Mouse (Mus musculus) hindbrain, embryonic 11.5 days (tissue): ENCODE measurements at regions not wholly inside any gene's neighbourhood (a gene's known extent, or its start where the extent isn't known, plus 50 kb on each side); places are given as distances from the start of the nearest gene placed in this dataset.

Experiments used
- ATAC-seq: fragments of 200-750 bp; cut with Nextera tagmentation; 2 replicates; pipeline ENCODE4 v1.8.0; 2017; ENCODE audit warnings: mild to moderate bottlenecking, moderate TSS enrichment, moderate library complexity; ENCODE audit not compliant: low FRiP score
- DNase-seq: peaks from one replicate; pipeline ENCODE4 v3.0.0-alpha.2; 2015; ENCODE audit warnings: low spot score
- H3K27ac ChIP-seq: fragments of 300-500 bp; sonication (generic); 2 replicates; pipeline ENCODE4 v1.5.1; 2014; ENCODE audit warnings: mild to moderate bottlenecking, low read depth, low read length
- H3K27me3 ChIP-seq: fragments of 300-500 bp; sonication (generic); 2 replicates; pipeline ENCODE4 v1.6.1; 2014; ENCODE audit warnings: mild to moderate bottlenecking, low read length, moderate library complexity, mixed read lengths; ENCODE audit not compliant: control insufficient read depth, insufficient read depth
- H3K36me3 ChIP-seq: fragments of 300-500 bp; sonication (generic); 2 replicates; pipeline ENCODE4 v1.6.1; 2014; ENCODE audit warnings: mild to moderate bottlenecking, low read length, moderate library complexity, mixed read lengths; ENCODE audit not compliant: control insufficient read depth, insufficient read depth
- H3K4me1 ChIP-seq: fragments of 300-500 bp; sonication (generic); replicated peaks from 2 replicates; pipeline ENCODE4 v1.6.1; 2014; ENCODE audit warnings: low read length, mixed read lengths; ENCODE audit not compliant: control insufficient read depth, insufficient read depth
- H3K4me2 ChIP-seq: fragments of 300-500 bp; sonication (generic); replicated peaks from 2 replicates; pipeline ENCODE4 v1.6.1; 2014; ENCODE audit warnings: mild to moderate bottlenecking, low read depth, low read length
- H3K4me3 ChIP-seq: fragments of 300-500 bp; sonication (generic); 2 replicates; pipeline ENCODE4 v1.5.1; 2014; ENCODE audit warnings: low read depth, low read length
- H3K9ac ChIP-seq: fragments of 300-500 bp; sonication (generic); 2 replicates; pipeline ENCODE4 v1.6.1; 2014; ENCODE audit warnings: low read depth, low read length
- H3K9me3 ChIP-seq: fragments of 300-500 bp; sonication (generic); 2 replicates; pipeline ENCODE4 v1.6.1; 2016; ENCODE audit warnings: low read length; ENCODE audit not compliant: control insufficient read depth
- WGBS: fragments of 180-500 bp; shearing (Covaris S2); extraction: QIAGEN DNeasy Blood & Tissue Kit; methylation state at CpG from one replicate; pipeline ENCODE4 v1.1.7; 2014; 5-methylcytosine and 5-hydroxymethylcytosine counted together

DNA sequence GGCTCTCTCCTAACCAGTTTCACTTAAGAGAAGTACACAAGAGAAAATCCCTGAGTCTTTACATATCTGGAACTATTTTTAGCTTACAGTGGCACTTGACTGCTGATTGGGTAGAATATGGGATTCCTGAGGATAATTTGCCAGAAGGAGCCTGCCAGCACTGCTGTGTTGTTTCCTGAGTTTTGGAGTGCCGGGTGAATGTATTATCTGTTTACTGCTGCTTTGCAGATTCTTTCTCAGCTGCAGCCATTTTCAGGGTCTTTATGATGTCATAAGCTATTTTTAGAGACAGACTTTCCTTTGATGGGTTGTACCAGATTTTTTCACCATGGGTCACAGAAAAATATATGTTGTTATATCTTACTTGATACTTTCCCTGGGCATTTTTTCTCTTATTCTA, 279.1 kb upstream of the Chrm2 start:
- ATAC-seq (no peak), DNase-seq (no peak)
- Histone ChIP-seq H3K4me1 (no peaks in the 10 kb centered on the region), H3K27ac (no peak overlapping the region), H3K4me2 (no peak overlapping the region), H3K36me3 (no peaks in the 10 kb centered on the region), H3K27me3 (no peaks in the 10 kb centered on the region), H3K9me3 (no peaks in the 10 kb centered on the region), H3K9ac (no peak overlapping the region), H3K4me3 (no peak overlapping the region)
- 81% methylated on average over 1 of the region's 1 CpGs for WGBS

DNA sequence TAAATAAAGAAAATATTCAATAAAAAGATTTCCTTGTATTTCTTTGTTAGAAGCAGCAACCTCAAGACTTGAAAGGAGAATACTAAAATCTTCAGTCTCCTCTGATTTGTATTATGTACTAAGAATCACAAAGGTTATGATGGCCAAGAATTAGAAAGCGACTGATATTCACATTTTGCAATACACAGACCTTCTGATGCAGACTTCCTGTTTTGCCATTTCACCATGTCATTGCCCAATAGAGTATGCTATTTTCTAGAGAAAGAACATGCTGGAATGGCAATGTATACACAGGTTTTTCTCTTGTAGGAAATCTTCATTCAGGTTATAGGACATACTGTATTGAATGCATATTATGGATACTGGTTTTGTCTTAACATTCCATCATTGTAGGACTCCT, 250.7 kb upstream of the Chrm2 start:
- Histone ChIP-seq H3K4me2 (no peak overlapping the region), H3K27me3 (no peaks in the 10 kb centered on the region), H3K4me1 (no peaks in the 10 kb centered on the region), H3K9ac (no peak overlapping the region), H3K36me3 (no peaks in the 10 kb centered on the region), H3K9me3 (no peaks in the 10 kb centered on the region), H3K4me3 (no peak overlapping the region), H3K27ac (no peak overlapping the region)
- DNase-seq (no peak), ATAC-seq (no peak)
- WGBS: 94% methylated on average over 1 of the region's 1 CpGs

GRCm38 (mm10) chr6:36147267-36147666, 240.6 kb upstream of the Chrm2 start:
- Histone ChIP-seq H3K27ac (no peak overlapping the region), H3K4me1 (no peaks in the 10 kb centered on the region), H3K27me3 (no peaks in the 10 kb centered on the region), H3K4me3 (no peak overlapping the region), H3K9ac (no peak overlapping the region), H3K36me3 (no peaks in the 10 kb centered on the region), H3K9me3 (no peaks in the 10 kb centered on the region), H3K4me2 (no peak overlapping the region)
- ATAC-seq (no peak), DNase-seq (no peak)
- WGBS: 73% methylated on average over 1 of the region's 1 CpGs

GRCm38 (mm10) chr6:36174514-36174913, 213.4 kb upstream of the Chrm2 start:
- no peaks in the 10 kb centered on the region for H3K36me3 ChIP-seq
- H3K9ac ChIP-seq: no peak overlapping the region
- ATAC-seq (no peak), DNase-seq (no peak)
- H3K4me3 ChIP-seq: no peak overlapping the region
- no peak overlapping the region for H3K4me2 ChIP-seq
- H3K27ac ChIP-seq: no peak overlapping the region
- no peaks in the 10 kb centered on the region for H3K4me1 ChIP-seq
- no peaks in the 10 kb centered on the region for H3K9me3 ChIP-seq
- no peaks in the 10 kb centered on the region for H3K27me3 ChIP-seq

GRCm38 (mm10) chr6:36175112-36175511, 212.8 kb upstream of the Chrm2 start:
- no peak overlapping the region for H3K27ac ChIP-seq
- WGBS: 85% methylated on average over 3 of the region's 3 CpGs
- no peak for DNase-seq
- no peak overlapping the region for H3K9ac ChIP-seq
- H3K4me1 ChIP-seq: no peaks in the 10 kb centered on the region
- H3K36me3 ChIP-seq: no peaks in the 10 kb centered on the region
- no peak overlapping the region for H3K4me3 ChIP-seq
- H3K27me3 ChIP-seq: no peaks in the 10 kb centered on the region
- no peak for ATAC-seq
- H3K9me3 ChIP-seq: no peaks in the 10 kb centered on the region
- H3K4me2 ChIP-seq: no peak overlapping the region

DNA sequence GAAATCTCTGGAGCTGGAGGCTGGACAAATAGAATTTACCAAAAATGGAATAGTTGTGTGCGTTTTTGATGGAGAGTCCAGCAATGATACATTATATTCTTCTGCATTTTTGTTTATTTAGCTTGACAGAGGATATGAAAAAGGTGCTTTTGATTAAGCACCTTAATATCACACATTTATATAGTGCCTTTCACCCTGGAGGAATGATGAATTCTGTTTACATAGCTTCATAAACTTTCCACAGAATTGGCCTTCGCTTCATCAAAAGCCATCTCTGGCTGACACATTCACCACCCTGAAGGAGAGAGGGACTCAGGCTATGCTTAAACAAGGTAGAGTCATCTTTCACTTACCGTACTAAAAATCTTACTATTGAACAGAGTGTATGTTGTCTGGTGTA, 208.0 kb upstream of the Chrm2 start:
- ATAC-seq: no peak

DNA sequence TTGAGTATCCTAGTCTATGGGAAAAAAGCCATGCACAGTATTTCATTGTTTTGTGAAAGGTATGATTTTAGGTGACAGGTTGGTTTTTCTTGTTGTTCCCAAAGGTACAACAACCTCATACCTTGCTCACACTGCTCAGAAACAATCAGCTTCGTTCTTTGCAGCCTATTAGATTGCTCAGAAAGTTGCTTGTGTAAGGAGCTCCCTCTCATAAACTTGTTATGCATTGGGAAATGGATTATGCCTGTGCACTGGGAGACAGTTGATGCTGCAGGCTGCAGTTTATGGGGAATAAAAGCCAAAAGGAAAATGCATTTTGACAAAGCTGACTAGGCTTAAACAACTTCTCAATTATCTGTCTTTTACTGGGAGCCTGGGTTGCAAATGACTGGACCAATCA, 205.2 kb upstream of the Chrm2 start:
- Histone ChIP-seq H3K4me2 (no peak overlapping the region), H3K4me3 (no peak overlapping the region), H3K9me3 (no peaks in the 10 kb centered on the region), H3K27ac (no peak overlapping the region), H3K27me3 (no peaks in the 10 kb centered on the region), H3K4me1 (no peaks in the 10 kb centered on the region), H3K9ac (no peak overlapping the region), H3K36me3 (no peaks in the 10 kb centered on the region)
- no peak for ATAC-seq
- no peak for DNase-seq
- 82% methylated on average over 1 of the region's 1 CpGs for WGBS

More for the DNA sequence above, 208.0 kb upstream of the Chrm2 start:
- Histone ChIP-seq H3K36me3 (no peaks in the 10 kb centered on the region), H3K4me2 (no peak overlapping the region), H3K9ac (no peak overlapping the region), H3K4me3 (no peak overlapping the region), H3K9me3 (no peaks in the 10 kb centered on the region), H3K27ac (no peak overlapping the region), H3K4me1 (no peaks in the 10 kb centered on the region), H3K27me3 (no peaks in the 10 kb centered on the region)
- 91% methylated on average over 3 of the region's 3 CpGs for WGBS
- DNase-seq: no peak

- ATAC-seq (no peak), DNase-seq (no peak)
- no peaks in the 10 kb centered on the region for H3K27me3 ChIP-seq
- H3K36me3 ChIP-seq: no peaks in the 10 kb centered on the region
- no peak overlapping the region for H3K4me3 ChIP-seq
- H3K27ac ChIP-seq: no peak overlapping the region
- 89% methylated on average over 2 of the region's 2 CpGs for WGBS
- H3K4me1 ChIP-seq: no peaks in the 10 kb centered on the region
- H3K4me2 ChIP-seq: no peak overlapping the region
- H3K9me3 ChIP-seq: no peaks in the 10 kb centered on the region
- H3K9ac ChIP-seq: no peak overlapping the region
Observed at GRCm38 (mm10) chr6:36206666-36207065, 181.2 kb upstream of the Chrm2 start.

DNA sequence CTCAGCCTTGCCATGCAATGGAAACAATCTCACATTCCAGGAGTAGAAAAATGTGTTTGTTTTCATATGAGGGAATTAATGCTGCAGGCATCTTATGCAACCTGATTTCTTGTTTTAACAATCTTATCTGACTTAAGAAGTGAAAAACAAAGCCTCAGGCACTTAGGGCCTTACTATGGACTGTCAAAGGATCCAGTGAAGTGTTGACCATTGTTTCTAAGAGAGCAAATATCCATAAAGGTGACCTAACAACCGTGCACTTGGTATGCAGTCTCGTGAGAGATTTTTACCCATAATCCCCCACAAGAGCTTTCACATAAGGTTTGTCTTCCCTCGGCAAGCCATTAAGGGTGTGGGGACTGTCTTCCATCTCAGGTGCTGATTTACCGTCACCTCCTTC, 166.6 kb upstream of the Chrm2 start:
- Histone ChIP-seq H3K9me3 (no peaks in the 10 kb centered on the region), H3K27me3 (no peaks in the 10 kb centered on the region), H3K9ac (no peak overlapping the region), H3K4me3 (no peak overlapping the region), H3K36me3 (no peaks in the 10 kb centered on the region), H3K4me2 (no peak overlapping the region), H3K4me1 (no peaks in the 10 kb centered on the region), H3K27ac (no peak overlapping the region)
- no peak for DNase-seq
- 87% methylated on average over 4 of the region's 4 CpGs for WGBS
- no peak for ATAC-seq
